Mouse (Mus musculus) layer of hippocampus, postnatal 10 days (tissue): ENCODE measurements around the gene Krtap1-3. TPM values are rescaled to one million over a fixed set of nuclear protein-coding genes. Genes with fewer than 3 reads are reported as not detected.
A peak's percentile ranks its signal among the peaks of the same experiment; 100 is the strongest.
"Not testable (repeated sequence)": the region's sequence is repeated elsewhere in the genome, so short reads cannot be mapped to it uniquely, and the experiment has no call there.

Experiments used
- DNase-seq, 2 experiments: peaks; one replicate each; pipeline ENCODE4 v3.0.0; 2021; ENCODE audit warnings: low spot score in 2 of 2
- long read RNA-seq: library from polyadenylated mRNA; stranded (forward); transcript quantifications from one replicate; pipeline ENCODE4 v2.0.0, GENCODE M21; 2023
- total RNA-seq, 2 experiments: library from RNA; stranded (reverse); gene quantifications; 2 replicates each; pipeline ENCODE4 v1.2.3; 2021

Gene Krtap1-3
- total RNA-seq: not detected
- long read RNA-seq: 0 reads

DNA sequence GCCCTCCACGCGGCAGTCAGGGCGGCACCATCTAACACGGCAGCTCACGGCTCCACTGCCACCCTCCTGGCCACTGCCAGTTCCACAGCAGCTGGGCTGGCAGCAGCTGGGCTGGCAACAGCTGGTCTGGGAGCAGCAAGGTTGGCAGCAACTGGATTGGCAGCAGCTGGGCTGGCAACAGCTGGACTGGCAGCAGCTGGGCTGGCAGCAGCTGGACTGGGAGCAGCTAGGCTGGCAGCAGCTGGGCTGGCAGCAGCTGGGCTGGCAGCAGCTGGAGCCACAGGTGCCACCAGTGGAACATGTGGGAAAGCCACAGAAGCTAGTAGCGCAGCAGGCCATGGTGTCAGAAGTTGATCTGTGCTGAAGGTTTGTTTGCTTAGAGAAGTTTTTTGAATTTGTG is at the start of gene Krtap1-3:
TSS of gene Krtap1-3 (minus strand) at position 359 of the 400 bp plus-strand sequence.
- DNase-seq: no peak

- no peak for DNase-seq
Observed at GRCm38 (mm10) chr11:99640926-99641325, 49.8 kb upstream of the Krtap1-3 start.

GRCm38 (mm10) chr11:99637086-99637485 is 45.9 kb upstream of the Krtap1-3 start:
- DNase-seq: no peak

DNA sequence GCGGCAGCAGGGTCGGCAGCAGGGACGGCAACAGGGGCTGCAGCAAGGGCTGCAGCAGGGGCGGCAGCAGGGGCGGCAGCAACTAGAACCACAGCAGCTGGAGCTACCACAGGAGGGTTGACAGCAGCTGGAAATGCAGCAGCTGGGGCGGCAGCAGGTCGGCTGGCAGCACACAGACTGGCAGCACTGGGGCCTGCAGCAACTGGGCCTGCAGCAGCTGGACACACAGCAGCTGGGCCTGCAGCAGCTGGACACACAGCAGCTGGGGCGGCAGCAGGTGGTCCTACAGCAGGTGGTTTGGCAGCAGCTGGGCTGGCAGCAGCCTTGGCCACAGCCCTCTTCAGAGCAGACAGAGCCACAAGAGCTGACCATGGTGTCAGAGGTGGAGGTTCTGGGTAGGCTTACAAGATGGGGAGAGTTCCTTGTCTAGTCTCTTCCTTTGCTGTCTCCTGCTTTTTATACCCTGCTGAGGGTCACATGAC is 43.6 kb upstream of the Krtap1-3 start, which contains the start of gene Krtap4-2:
TSS of gene Krtap4-2 (minus strand) at position 432 of the 482 bp plus-strand sequence.
- DNase-seq: no peak

DNA sequence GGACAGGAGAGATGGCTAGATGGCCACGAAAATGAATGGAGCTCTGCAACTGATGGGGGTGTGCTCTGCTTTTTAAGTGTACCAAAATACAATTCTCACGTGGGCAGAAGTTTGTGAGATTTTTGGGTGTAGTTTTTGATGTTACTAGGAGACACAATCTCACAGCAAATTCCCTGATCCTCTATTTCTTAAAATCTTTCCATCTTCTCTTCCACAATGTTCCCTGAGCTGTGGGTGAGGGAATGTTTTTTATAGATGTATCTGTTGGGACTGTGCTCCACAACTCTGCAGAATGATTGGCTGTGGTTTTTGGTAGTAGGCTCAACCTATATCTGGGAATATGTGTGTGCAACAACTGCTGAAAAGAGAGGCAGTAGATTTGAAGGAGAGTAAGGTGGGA is 42.2 kb upstream of the Krtap1-3 start:
- DNase-seq: no peak

GRCm38 (mm10) chr11:99630890-99631289 is 39.8 kb upstream of the Krtap1-3 start:
- DNase-seq: no peak

- no peak for DNase-seq
Observed at GRCm38 (mm10) chr11:99628138-99628537, 37.0 kb upstream of the Krtap1-3 start, which contains the start of gene Krtap4-1. Gene Krtap4-1, minus strand, starts transcription at chr11:99628238.

- no peak for DNase-seq
Observed at GRCm38 (mm10) chr11:99620335-99620734, 29.2 kb upstream of the Krtap1-3 start, which contains the start of gene Gm11562. Gene Gm11562, minus strand, starts transcription at chr11:99620435.

- DNase-seq: no peak
Observed at GRCm38 (mm10) chr11:99614796-99615363, 23.7 kb upstream of the Krtap1-3 start, which contains the start of gene Krtap2-4. Gene Krtap2-4, minus strand, starts transcription at chr11:99614846.

DNA sequence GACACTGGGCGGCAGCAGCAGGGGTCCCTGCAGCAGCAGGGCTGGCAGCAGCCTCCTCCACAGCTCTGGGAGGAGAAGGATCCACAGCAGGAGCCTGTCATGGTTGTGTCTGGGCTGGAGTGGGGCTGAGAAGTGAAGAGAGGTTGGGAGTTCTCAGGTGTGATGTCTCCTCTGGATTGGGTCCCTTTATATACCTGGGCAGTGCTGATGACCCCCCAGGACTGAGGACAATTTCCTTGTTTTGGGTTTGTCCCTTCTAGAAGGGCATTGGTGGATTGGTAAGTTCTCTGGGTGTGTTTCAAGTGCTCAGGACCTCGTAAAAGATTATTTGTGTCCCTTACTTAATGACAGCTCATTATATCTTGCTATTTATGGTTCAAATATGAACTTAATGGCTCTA is 18.9 kb upstream of the Krtap1-3 start, which contains the start of gene Gm11937:
TSS of gene Gm11937 (minus strand) at position 101 of the 400 bp plus-strand sequence.
- DNase-seq: not testable (repeated sequence)

DNA sequence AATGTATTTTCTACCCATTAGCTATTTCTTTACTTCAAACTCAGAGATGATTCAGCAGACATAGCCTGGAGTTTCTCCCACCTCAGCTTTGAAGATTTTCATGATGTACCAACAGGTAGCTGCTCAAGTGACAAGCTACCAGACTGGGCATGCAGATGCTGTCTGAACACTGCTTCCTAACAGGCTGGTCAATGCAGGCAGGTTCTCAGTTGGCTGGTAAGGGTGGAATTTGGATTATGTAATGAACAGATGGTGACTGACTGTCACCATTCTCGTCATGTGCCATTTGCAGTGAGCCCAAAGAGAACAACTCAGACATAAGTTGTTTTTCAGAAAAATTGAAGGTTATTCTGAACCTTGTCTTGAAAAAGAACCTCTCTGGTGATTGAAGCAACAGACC is 18.0 kb upstream of the Krtap1-3 start:
- peak; percentile 10 to 17 for DNase-seq

- not testable (repeated sequence) for DNase-seq
Observed at GRCm38 (mm10) chr11:99603208-99603607, 12.1 kb upstream of the Krtap1-3 start, which contains the start of gene Gm11938. Gene Gm11938, minus strand, starts transcription at chr11:99603308.

- DNase-seq: not testable (repeated sequence)
Observed at GRCm38 (mm10) chr11:99597742-99598141, 6.6 kb upstream of the Krtap1-3 start, which contains the start of gene Krtap9-3. Gene Krtap9-3, minus strand, starts transcription at chr11:99598105.

- DNase-seq: peak; percentile 29 to 40
Observed at GRCm38 (mm10) chr11:99585096-99585495, 6.0 kb downstream of the Krtap1-3 start.

DNA sequence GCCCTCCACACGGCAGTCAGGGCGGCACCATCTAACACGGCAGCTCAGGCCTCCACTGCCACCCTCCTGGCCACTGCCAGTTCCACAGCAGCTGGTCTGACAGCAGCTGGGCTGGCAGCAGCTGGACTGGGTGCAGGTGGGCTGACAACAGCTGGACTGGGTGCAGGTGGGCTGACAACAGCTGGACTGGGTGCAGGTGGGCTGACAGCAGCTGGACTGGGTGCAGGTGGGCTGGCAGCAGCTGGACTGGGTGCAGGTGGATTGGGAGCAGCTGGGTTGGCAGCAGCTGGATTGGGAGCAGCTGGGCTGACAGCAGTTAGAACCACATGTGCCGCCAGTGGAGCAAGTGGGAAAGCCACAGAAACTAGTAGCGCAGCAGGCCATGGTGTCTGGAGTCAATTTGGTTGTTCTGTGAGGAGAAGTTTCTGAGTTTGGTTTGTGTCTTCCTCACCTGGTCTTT is 7.9 kb downstream of the Krtap1-3 start, which contains the start of gene Krtap1-4:
TSS of gene Krtap1-4 (minus strand) at position 410 of the 460 bp plus-strand sequence.
- no peak for DNase-seq

- DNase-seq: no peak
Observed at GRCm38 (mm10) chr11:99581564-99581963, 9.6 kb downstream of the Krtap1-3 start.

DNA sequence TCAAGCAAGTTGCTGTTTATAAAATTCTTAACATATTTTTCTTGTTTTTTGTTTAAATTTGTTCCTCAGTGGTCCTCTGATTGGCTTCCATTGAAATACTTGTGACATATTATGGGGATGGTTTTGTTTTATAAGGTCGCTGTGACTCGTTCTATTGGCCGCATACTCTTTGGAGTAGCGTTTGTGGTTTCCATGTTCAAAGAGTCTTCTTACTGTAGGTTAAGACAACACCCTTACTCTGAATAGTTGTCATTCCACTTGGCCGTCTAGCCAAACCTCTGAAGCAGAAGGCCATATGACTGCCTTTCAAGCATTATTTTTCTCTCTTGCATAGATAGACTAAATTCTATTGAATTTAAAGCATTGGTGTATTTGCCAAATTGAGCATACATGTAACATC is 10.1 kb downstream of the Krtap1-3 start:
- no peak for DNase-seq

GRCm38 (mm10) chr11:99580636-99581035 is 10.5 kb downstream of the Krtap1-3 start, which contains the start of gene Krtap1-5:
Gene Krtap1-5, minus strand, starts transcription at chr11:99581016.
- DNase-seq: no peak

DNA sequence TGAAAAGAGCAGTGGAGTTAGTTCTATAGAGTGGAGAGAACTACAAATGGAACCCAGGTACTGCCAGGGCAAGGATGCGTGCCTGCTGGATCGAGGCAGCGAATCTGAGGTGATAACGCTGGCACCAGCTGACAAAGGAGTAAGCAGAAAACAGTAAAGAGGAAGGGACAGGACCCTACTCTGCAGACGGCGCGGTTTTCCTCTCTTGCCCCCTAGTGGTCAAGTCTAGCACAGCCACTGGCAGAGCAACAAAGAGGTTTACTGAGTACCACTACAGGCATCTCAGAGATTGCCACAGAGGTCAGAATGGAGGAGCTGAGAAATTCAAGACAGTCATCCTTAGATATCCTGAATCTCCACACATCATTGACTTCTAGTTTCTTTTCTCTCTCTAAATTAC is 17.0 kb downstream of the Krtap1-3 start:
- peak; percentile 74 to 78 for DNase-seq

DNA sequence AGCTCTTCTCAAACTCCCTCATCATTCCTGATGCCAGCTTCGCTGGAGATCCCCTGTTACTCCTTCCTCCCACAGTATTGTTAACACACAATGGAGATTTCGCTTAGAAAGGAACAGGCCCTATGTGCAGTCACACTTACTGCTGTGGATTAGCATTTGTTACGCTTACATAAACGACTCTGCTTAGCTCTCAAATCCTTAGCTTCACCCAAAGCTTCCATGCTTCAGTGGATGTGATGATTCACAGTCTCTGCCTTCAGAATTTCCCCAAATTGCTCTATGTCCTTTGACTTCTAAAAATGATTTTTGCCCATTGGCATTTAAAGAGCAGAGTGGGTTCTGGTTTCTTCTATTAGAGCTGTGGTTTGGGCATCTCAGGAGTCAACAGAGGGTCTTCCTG is 18.0 kb downstream of the Krtap1-3 start:
- DNase-seq: no peak

DNA sequence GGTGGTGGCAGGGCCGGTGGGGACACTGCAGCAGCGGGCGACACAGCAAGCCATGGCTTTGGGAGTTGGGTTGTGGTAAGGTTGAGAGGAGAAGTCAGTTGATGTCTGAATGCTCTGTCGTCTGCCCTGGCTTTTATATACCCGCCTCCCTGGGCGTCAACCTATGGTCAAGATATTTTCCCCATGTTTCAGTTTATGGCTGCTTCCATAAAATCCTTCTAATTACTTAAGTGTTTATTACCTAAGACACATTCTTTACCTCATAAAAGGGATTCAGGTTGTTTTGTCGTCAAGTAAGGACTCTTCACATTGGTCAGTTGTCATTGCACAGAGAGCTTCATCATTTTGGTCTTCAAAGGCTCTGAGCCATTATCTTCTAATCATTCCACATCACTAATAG is 24.6 kb downstream of the Krtap1-3 start, which contains the start of gene Krtap3-1:
TSS of gene Krtap3-1 (minus strand) at position 101 of the 400 bp plus-strand sequence.
- DNase-seq: no peak

DNA sequence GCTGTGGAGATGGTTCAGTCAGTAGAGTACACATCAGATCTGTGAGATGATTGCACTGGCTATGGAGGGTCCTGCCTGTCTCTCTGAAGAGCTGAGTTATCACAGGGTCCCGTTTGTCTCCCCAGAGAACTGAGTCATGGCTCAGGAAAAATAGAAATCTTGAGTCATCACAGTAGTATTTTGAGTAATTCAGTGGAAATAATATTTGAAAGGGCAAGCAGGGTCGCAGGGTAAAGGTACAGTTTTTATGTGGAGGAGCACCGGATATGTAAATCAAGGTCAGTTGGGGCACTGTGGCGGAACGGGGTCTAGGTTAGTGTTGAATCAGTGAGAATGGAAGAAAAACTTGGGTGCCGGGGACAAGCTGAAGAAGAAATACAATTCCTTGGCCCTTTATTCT is 28.6 kb downstream of the Krtap1-3 start:
- no peak for DNase-seq
